Mouse (Mus musculus): ENCODE measurements at regions not wholly inside any gene's neighbourhood (a gene's known extent, or its start where the extent isn't known, plus 50 kb on each side); places are given as distances from the start of the nearest gene placed in this dataset.

DNA sequence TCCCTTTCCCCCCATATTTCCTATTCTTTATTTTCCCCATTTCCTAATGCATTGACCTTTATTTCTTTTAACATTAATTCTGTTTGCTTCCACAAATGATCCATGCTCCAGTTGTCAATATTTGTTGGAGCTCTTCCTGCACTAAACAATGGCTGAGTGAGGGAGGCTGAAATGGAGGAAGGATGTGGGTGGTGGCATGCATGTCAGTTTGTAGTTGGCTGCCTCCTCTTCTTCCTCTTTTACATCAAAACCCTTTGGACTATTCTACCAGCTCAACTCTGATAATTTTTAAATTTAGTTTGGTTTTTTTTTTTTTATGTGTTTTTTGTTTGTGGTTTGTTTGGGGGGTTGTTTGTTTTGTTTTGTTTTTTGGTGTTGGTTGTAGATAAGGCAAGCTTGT is 313.5 kb upstream of the Meis1 start:
- H3K9ac ChIP-seq (ENCODE audit: low read length), result no peak overlapping the region
- H3K36me3 ChIP-seq (ENCODE audit: control insufficient read depth, insufficient read depth, low read length), result no peaks in the 10 kb centered on the region
- no peaks in the 10 kb centered on the region for H3K27me3 ChIP-seq (ENCODE audit: control insufficient read depth, insufficient read depth, low read length)
- no peaks in the 10 kb centered on the region for H3K4me1 ChIP-seq (ENCODE audit: control insufficient read depth, insufficient read depth, low read length)
- no peak overlapping the region for H3K4me3 ChIP-seq (ENCODE audit: low read depth, low read length)
- H3K9me3 ChIP-seq (ENCODE audit: control insufficient read depth, low read length), result no peaks in the 10 kb centered on the region
- no peak overlapping the region for H3K27ac ChIP-seq (ENCODE audit: low read depth, low read length)
- no peak overlapping the region for H3K4me2 ChIP-seq
- peak; percentile 14 for DNase-seq (ENCODE audit: low spot score, missing footprints)
- no peak for ATAC-seq (ENCODE audit: low FRiP score)

DNA sequence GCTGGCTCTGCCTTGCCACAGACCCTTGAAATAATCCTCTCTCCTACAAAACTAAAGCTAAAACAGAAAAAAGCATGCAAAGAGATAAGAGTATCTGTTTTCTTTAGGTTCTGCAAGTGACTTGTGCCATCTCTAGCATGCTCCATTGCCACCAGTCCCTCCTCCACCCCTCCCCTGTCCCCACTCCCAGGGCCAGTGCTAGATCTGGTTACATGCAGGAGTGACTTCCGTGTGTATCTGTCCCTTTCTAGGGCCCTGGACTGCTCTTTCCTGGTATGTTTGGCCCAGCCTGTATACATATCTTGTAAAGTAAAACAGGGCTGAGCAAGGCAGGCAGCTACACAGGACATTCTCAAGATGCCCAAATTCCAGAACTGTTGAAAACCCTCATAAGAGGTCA is 313.9 kb upstream of the Meis1 start:
- no peaks in the 10 kb centered on the region for H3K4me1 ChIP-seq (ENCODE audit: control insufficient read depth, insufficient read depth, low read length)
- no peak overlapping the region for H3K4me3 ChIP-seq (ENCODE audit: low read depth, low read length)
- DNase-seq (ENCODE audit: low spot score, missing footprints) (no peak), ATAC-seq (ENCODE audit: low FRiP score) (no peak)
- WGBS, result 71% methylated on average over 1 of the region's 1 CpGs
- no peak overlapping the region for H3K9ac ChIP-seq (ENCODE audit: low read length)
- no peak overlapping the region for H3K27ac ChIP-seq (ENCODE audit: low read depth, low read length)
- no peaks in the 10 kb centered on the region for H3K9me3 ChIP-seq (ENCODE audit: control insufficient read depth, low read length)
- no peak overlapping the region for H3K4me2 ChIP-seq
- no peaks in the 10 kb centered on the region for H3K27me3 ChIP-seq (ENCODE audit: control insufficient read depth, insufficient read depth, low read length)
- H3K36me3 ChIP-seq (ENCODE audit: control insufficient read depth, insufficient read depth, low read length), result no peaks in the 10 kb centered on the region

DNA sequence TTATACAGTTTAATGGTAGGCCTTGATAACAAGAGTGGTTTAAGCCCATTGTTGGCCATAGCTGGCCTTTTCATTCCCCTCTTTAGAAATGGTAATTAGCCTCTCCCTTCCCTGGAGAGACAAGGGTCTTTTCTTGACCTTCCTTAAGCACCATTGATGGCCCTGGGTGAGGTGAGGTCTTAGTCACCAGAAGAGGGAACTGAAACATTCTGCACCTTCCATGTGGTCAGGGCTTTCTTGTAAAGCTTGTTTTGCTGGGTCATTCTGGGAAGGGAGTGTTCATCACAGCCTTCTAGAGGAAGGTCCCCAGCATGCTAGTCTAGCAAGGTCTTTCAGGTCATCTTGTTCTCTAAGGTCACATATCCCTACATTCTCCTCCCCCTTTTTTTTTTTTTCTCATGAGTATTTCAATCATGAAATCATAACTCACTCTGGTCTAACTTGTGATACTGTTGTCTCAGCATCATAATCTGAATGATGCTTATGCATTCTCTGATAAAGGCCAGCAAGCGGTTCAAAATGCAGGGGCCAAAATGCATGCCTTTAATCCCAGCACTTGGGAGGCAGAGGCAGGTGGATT is 315.2 kb upstream of the Meis1 start:
- Histone ChIP-seq H3K4me3 (ENCODE audit: low read depth, low read length) (no peak overlapping the region), H3K36me3 (ENCODE audit: control insufficient read depth, insufficient read depth, low read length) (no peaks in the 10 kb centered on the region), H3K4me1 (ENCODE audit: control insufficient read depth, insufficient read depth, low read length) (no peaks in the 10 kb centered on the region), H3K27me3 (ENCODE audit: control insufficient read depth, insufficient read depth, low read length) (no peaks in the 10 kb centered on the region), H3K9me3 (ENCODE audit: control insufficient read depth, low read length) (no peaks in the 10 kb centered on the region), H3K27ac (ENCODE audit: low read depth, low read length) (no peak overlapping the region), H3K4me2 (no peak overlapping the region), H3K9ac (ENCODE audit: low read length) (no peak overlapping the region)
- WGBS, result 91% methylated on average over 1 of the region's 1 CpGs
- DNase-seq (ENCODE audit: low spot score, missing footprints) (peak; percentile 75), ATAC-seq (ENCODE audit: low FRiP score) (no peak)

DNA sequence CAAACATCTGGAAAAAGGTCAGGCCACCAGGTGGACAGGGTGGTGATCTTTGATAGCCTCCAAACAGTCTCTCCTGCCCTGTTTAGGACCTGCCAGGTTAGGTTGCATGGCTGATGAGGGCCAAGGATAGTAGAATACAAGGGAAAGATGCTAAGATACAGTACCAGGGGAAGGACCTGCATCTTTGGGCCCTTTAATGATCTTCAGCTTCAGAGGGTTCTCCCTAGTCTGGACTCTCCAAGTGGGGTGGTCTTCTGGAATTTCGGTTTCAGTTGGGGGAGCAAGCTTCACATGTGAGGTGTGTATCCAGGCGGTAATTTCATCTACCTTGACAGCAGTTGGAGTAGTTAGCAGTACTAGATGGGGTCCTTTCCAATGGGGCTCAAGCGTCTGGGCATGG is 316.6 kb upstream of the Meis1 start:
- WGBS, result 87% methylated on average over 3 of the region's 3 CpGs
- Histone ChIP-seq H3K4me1 (ENCODE audit: control insufficient read depth, insufficient read depth, low read length) (no peaks in the 10 kb centered on the region), H3K9ac (ENCODE audit: low read length) (no peak overlapping the region), H3K27me3 (ENCODE audit: control insufficient read depth, insufficient read depth, low read length) (no peaks in the 10 kb centered on the region), H3K4me3 (ENCODE audit: low read depth, low read length) (no peak overlapping the region), H3K9me3 (ENCODE audit: control insufficient read depth, low read length) (no peaks in the 10 kb centered on the region), H3K27ac (ENCODE audit: low read depth, low read length) (no peak overlapping the region), H3K36me3 (ENCODE audit: control insufficient read depth, insufficient read depth, low read length) (no peaks in the 10 kb centered on the region), H3K4me2 (no peak overlapping the region)
- ATAC-seq (ENCODE audit: low FRiP score) (no peak), DNase-seq (ENCODE audit: low spot score, missing footprints) (peak; percentile 56)

DNA sequence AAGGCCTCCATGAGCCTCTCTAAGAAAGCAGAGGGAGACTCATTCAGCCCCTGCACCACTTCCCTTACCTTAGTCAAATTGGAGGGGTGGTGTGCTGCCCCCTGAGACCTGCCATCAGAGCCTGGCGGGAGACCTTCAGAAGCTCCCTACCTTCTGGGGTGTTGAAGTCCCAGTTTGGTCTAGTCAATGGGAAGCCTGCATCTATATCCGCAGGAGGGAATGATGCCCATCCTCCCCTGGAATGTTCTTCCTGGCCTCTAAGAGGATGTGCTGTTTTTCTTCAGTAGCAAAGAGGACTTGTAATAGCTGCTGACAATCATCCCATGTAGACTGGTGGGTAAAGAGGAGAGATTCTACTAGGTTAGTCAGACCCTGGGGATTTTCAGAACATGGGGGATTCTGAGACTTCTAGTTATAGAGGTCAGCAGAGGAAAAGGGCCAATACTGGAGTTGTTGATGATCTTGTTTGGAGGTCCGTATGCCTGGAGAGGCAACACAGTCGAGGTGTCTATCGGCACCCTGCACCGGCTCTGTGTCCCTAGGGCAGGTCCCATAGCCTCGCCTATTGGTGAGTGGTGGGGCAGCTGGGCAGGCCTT is 321.0 kb upstream of the Meis1 start:
- ATAC-seq (ENCODE audit: low FRiP score), result no peak

DNA sequence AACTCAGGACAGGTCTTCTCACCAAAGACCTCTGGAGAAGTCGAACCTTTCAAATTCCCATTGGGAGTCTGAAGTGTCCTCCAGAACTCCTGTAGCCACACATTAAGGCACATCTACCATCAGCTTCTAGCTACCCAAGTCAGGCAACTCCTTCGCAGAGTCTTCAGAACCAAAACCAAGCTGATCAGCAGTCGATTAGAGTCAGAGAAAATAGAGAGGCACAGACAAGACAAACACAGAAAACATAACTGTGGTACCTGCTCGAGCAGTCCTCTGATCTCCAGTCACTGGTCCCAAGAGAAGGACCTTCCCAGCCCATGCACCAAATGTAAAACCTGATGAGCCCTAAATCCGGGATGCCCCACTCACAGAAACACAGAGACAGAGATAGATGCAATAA is 322.1 kb upstream of the Meis1 start:
- DNase-seq (ENCODE audit: low spot score, missing footprints) (peak; percentile 64), ATAC-seq (ENCODE audit: low FRiP score) (no peak)
- no peaks in the 10 kb centered on the region for H3K36me3 ChIP-seq (ENCODE audit: control insufficient read depth, insufficient read depth, low read length)
- peaks cover 4% of the 10 kb centered on the region; the same call in 1 of the 2 replicates for H3K4me1 ChIP-seq (ENCODE audit: control insufficient read depth, insufficient read depth, low read length)
- WGBS, result 83% methylated on average over 5 of the region's 5 CpGs
- no peak overlapping the region for H3K9ac ChIP-seq (ENCODE audit: low read length)
- H3K9me3 ChIP-seq (ENCODE audit: control insufficient read depth, low read length), result no peaks in the 10 kb centered on the region
- no peak overlapping the region for H3K4me3 ChIP-seq (ENCODE audit: low read depth, low read length)
- no peak overlapping the region for H3K4me2 ChIP-seq
- no peaks in the 10 kb centered on the region for H3K27me3 ChIP-seq (ENCODE audit: control insufficient read depth, insufficient read depth, low read length)
- H3K27ac ChIP-seq (ENCODE audit: low read depth, low read length), result no peak overlapping the region

More for the DNA sequence above, 321.0 kb upstream of the Meis1 start:
- Histone ChIP-seq H3K4me3 (ENCODE audit: low read depth, low read length) (no peak overlapping the region), H3K9ac (ENCODE audit: low read length) (no peak overlapping the region), H3K9me3 (ENCODE audit: control insufficient read depth, low read length) (no peaks in the 10 kb centered on the region), H3K27ac (ENCODE audit: low read depth, low read length) (no peak overlapping the region), H3K27me3 (ENCODE audit: control insufficient read depth, insufficient read depth, low read length) (no peaks in the 10 kb centered on the region), H3K4me1 (ENCODE audit: control insufficient read depth, insufficient read depth, low read length) (peaks cover 4% of the 10 kb centered on the region; the same call in 1 of the 2 replicates), H3K4me2 (no peak overlapping the region), H3K36me3 (ENCODE audit: control insufficient read depth, insufficient read depth, low read length) (no peaks in the 10 kb centered on the region)
- DNase-seq (ENCODE audit: low spot score, missing footprints), result peak; percentile 44
- WGBS, result 93% methylated on average over 7 of the region's 7 CpGs

DNA sequence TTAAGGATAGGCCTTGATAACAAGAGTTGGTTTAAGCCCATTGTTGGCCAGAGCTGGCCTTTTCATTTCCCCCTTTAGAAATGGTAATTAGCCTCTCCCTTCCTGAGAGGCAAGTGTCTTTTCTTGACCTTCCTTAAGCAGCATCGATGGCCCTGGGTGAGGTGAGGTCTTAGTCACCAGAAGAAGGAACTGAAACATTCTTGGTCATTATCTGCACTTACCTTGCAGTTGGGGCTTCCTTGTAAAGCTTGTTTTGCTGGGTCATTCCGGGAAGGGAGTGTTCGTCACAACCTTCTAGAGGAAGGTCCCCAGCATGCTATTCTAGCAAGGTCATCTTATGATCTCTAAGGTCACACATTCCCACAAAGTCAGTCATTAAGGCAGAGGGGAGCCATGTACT is 322.6 kb upstream of the Meis1 start:
- Histone ChIP-seq H3K4me3 (ENCODE audit: low read depth, low read length) (no peak overlapping the region), H3K9ac (ENCODE audit: low read length) (no peak overlapping the region), H3K36me3 (ENCODE audit: control insufficient read depth, insufficient read depth, low read length) (no peaks in the 10 kb centered on the region), H3K4me1 (ENCODE audit: control insufficient read depth, insufficient read depth, low read length) (peaks cover 4% of the 10 kb centered on the region; the same call in 1 of the 2 replicates), H3K27ac (ENCODE audit: low read depth, low read length) (no peak overlapping the region), H3K27me3 (ENCODE audit: control insufficient read depth, insufficient read depth, low read length) (no peaks in the 10 kb centered on the region), H3K4me2 (no peak overlapping the region), H3K9me3 (ENCODE audit: control insufficient read depth, low read length) (no peaks in the 10 kb centered on the region)
- ATAC-seq (ENCODE audit: low FRiP score), result no peak
- DNase-seq (ENCODE audit: low spot score, missing footprints), result no peak
- WGBS, result 48% methylated on average over 3 of the region's 3 CpGs

DNA sequence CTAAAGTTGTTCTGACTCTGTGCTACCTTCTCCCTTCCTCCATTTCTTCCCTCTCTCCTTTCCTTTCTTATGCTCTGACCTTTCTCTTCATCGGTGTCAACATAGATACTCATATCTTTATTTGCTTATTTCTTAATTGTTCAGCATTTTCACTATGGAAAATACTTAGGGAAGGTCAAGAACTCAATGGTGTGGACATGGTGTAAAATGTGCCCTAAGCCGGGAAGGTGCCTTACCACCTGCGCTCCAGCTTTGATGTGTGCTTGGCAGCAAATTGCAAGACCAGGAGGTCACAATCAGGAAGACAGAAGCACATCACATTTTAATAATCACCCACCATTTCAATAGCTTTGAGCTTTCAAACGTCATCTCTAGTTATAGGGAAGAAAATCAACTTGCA is 324.0 kb upstream of the Meis1 start:
- DNase-seq (ENCODE audit: low spot score, missing footprints) (no peak), ATAC-seq (ENCODE audit: low FRiP score) (no peak)
- WGBS, result 81% methylated on average over 4 of the region's 4 CpGs
- H3K4me1 ChIP-seq (ENCODE audit: control insufficient read depth, insufficient read depth, low read length), result peaks cover 4% of the 10 kb centered on the region; the same call in 1 of the 2 replicates
- H3K4me2 ChIP-seq, result no peak overlapping the region
- H3K27me3 ChIP-seq (ENCODE audit: control insufficient read depth, insufficient read depth, low read length), result no peaks in the 10 kb centered on the region
- H3K9me3 ChIP-seq (ENCODE audit: control insufficient read depth, low read length), result no peaks in the 10 kb centered on the region
- H3K27ac ChIP-seq (ENCODE audit: low read depth, low read length), result no peak overlapping the region
- H3K36me3 ChIP-seq (ENCODE audit: control insufficient read depth, insufficient read depth, low read length), result no peaks in the 10 kb centered on the region
- no peak overlapping the region for H3K4me3 ChIP-seq (ENCODE audit: low read depth, low read length)
- H3K9ac ChIP-seq (ENCODE audit: low read length), result no peak overlapping the region

DNA sequence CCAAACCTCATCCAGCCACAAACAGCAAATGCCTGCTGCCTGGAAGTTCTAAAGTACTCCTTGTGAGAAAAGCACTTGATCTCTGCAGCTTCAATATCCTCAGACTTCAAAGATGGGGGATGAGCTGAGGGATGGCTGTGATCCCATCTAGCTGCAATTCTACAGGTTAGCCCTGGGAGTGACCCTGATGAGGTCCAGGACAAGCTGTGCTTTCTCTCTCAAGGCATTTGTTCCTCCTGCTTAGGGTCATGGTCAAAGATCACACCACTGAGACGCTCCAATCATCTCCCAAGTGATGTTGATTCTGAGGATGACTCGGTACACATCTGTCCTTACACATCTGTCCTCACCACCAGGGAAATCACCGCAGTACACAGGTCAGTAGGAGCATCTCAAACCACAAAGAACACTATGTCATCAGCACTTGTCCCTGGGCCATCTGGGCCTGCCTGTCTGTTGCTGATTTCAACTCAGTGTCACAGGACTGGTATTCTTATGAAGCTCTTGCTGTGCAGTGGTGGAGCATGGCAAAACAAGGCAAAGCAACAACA is 327.6 kb upstream of the Meis1 start:
- peak; percentile 47 for DNase-seq (ENCODE audit: low spot score, missing footprints)
- Histone ChIP-seq H3K4me1 (ENCODE audit: control insufficient read depth, insufficient read depth, low read length) (peaks cover 2% of the 10 kb centered on the region; the same call in 1 of the 2 replicates), H3K9ac (ENCODE audit: low read length) (no peak overlapping the region), H3K27me3 (ENCODE audit: control insufficient read depth, insufficient read depth, low read length) (no peaks in the 10 kb centered on the region), H3K4me2 (no peak overlapping the region), H3K27ac (ENCODE audit: low read depth, low read length) (no peak overlapping the region), H3K4me3 (ENCODE audit: low read depth, low read length) (no peak overlapping the region), H3K36me3 (ENCODE audit: control insufficient read depth, insufficient read depth, low read length) (no peaks in the 10 kb centered on the region), H3K9me3 (ENCODE audit: control insufficient read depth, low read length) (no peaks in the 10 kb centered on the region)
- ATAC-seq (ENCODE audit: low FRiP score), result no peak
- WGBS, result 86% methylated on average over 3 of the region's 3 CpGs

All from midbrain, embryonic 11.5 days (tissue).